Mouse (Mus musculus) T-cell, adult 66 days (primary cell): ENCODE results near the gene Hist1h2bj. TPM values are rescaled to one million over a fixed set of nuclear protein-coding genes. Genes with fewer than 3 reads are reported as not detected.

Experiments
- total RNA-seq, 2 experiments: library from RNA; stranded (reverse); gene quantifications; 3 replicates in 1 of 2; 4 replicates in 1 of 2; pipeline ENCODE4 v1.2.4; 2023

The Hist1h2bj gene
- 10 to 100 TPM; 39.1 to 88.2 TPM for total RNA-seq

DNA sequence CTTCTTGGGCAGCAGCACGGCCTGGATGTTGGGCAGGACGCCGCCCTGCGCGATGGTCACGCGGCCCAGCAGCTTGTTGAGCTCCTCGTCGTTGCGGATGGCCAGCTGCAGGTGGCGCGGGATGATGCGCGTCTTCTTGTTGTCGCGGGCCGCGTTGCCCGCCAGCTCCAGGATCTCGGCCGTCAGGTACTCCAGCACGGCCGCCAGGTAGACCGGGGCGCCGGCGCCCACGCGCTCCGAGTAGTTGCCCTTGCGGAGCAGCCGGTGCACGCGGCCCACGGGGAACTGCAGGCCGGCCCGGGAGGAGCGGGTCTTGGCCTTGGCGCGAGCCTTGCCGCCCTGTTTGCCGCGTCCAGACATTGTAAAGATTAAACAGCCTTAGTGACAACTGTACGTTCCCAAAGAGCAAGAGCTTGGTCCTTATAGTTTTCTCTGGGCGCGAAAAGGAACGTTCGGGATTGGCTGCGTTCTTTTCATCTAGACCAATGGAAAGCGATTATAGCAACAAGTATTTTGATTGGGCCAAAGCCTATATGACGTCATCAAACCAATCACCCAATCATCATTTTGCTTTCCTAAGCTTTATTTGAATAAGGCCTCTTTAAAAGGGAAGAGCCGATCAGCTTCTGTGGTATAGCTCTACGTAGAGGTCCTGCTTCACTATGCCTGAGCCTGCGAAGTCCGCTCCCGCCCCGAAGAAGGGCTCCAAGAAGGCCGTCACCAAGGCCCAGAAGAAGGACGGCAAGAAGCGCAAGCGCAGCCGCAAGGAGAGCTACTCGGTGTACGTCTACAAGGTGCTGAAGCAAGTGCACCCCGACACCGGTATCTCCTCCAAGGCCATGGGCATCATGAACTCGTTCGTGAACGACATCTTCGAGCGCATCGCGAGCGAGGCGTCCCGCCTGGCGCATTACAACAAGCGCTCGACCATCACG, at the start of gene Hist1h2bj, which contains the start of gene Hist1h2ag:
Gene Hist1h2bj (plus strand): TSS at position 647 of the 935 bp plus-strand sequence.
Gene Hist1h2ag (minus strand): TSS at position 377 of the 935 bp plus-strand sequence.

GRCm38 (mm10) chr13:22009642-22010041, 33.4 kb upstream of the Hist1h2bj start, which contains the start of gene Prss16:
Gene Prss16, minus strand, starts transcription at chr13:22009742.

DNA sequence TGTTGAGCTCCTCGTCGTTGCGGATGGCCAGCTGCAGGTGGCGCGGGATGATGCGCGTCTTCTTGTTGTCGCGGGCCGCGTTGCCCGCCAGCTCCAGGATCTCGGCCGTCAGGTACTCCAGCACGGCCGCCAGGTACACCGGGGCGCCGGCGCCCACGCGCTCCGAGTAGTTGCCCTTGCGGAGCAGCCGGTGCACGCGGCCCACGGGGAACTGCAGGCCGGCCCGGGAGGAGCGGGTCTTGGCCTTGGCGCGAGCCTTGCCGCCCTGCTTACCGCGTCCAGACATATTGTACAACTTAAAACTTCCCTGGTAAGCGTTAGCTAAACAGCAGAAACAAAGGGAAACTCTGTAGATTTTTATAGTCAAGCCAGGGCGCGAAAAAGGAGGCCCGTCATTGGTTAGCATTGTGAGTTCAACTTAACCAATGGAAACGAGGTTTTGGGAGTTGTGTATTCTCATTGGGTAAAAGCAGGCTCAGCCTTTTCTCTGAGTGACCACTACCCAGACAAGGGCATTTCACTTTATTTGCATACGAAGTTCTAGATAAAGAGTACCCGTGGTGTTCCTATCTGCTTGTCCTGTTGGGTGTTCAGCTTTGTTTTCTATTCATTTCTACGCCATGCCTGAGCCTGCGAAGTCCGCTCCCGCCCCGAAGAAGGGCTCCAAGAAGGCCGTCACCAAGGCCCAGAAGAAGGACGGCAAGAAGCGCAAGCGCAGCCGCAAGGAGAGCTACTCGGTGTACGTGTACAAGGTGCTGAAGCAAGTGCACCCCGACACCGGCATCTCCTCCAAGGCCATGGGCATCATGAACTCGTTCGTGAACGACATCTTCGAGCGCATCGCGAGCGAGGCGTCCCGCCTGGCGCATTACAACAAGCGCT, 7.5 kb upstream of the Hist1h2bj start, which contains the start of the genes Hist1h2ah and Hist1h2bk:
Gene Hist1h2ah (minus strand): TSS at position 302 of the 882 bp plus-strand sequence.
Gene Hist1h2bk (plus strand): TSS at position 604 of the 882 bp plus-strand sequence.

GRCm38 (mm10) chr13:22041142-22041536, 1.9 kb upstream of the Hist1h2bj start, which contains the start of gene Hist1h4i:
Gene Hist1h4i, minus strand, starts transcription at chr13:22041362.

GRCm38 (mm10) chr13:22084140-22084539, 41.1 kb downstream of the Hist1h2bj start, which contains the start of gene Vmn1r188:
Gene Vmn1r188, plus strand, starts transcription at chr13:22084440.

Other genes starting within 250 kb of the Hist1h2bj start
- gene Hist1h2bq, start 233.0 kb upstream of the Hist1h2bj start, total RNA-seq = 100 to 1,000 TPM in 1 of 2 experiments, 10 to 100 TPM in 1; 85.1 to 138 TPM
- 100 to 1,000 TPM; 104 to 232 TPM for gene Hist1h2ao, start 232.7 kb upstream of the Hist1h2bj start, total RNA-seq
- gene Hist1h4m, start 231.5 kb upstream of the Hist1h2bj start, total RNA-seq = 100 to 1,000 TPM; 266 to 341 TPM
- gene Hist1h4n, start 211.0 kb upstream of the Hist1h2bj start, total RNA-seq = 100 to 1,000 TPM in 1 of 2 experiments, 10 to 100 TPM in 1; 17.4 to 191 TPM
- gene Hist1h2ap, start 209.7 kb upstream of the Hist1h2bj start, total RNA-seq = 10 to 100 TPM; 52.5 to 94.4 TPM
- gene Hist1h2br, start 209.5 kb upstream of the Hist1h2bj start, total RNA-seq = 100 to 1,000 TPM in 1 of 2 experiments, 10 to 100 TPM in 1; 85.9 to 136 TPM
- gene Zfp184, start 98.1 kb upstream of the Hist1h2bj start, total RNA-seq = under 1 TPM; 0.36 to 0.67 TPM
- gene Pom121l2, start 62.0 kb upstream of the Hist1h2bj start, total RNA-seq = not detected
- gene Prss16, start 33.5 kb upstream of the Hist1h2bj start, total RNA-seq = under 1 TPM in 1 of 2 experiments, not detected in 1; 0.93 TPM
- 10 to 100 TPM in 1 of 2 experiments, 1 to 10 TPM in 1; 9.5 to 83.4 TPM for gene Hist1h2ah, start 7.6 kb upstream of the Hist1h2bj start, total RNA-seq
- 100 to 1,000 TPM in 1 of 2 experiments, 10 to 100 TPM in 1; 47.4 to 137 TPM for gene Hist1h2bk, start 7.3 kb upstream of the Hist1h2bj start, total RNA-seq
- gene Hist1h4i, start 1.9 kb upstream of the Hist1h2bj start, total RNA-seq = 100 to 1,000 TPM in 1 of 2 experiments, 10 to 100 TPM in 1; 55.8 to 104 TPM
- 100 to 1,000 TPM in 1 of 2 experiments, 10 to 100 TPM in 1; 44.9 to 107 TPM for gene Hist1h2ag, start 270 bp upstream of the Hist1h2bj start, total RNA-seq
- not detected for gene Vmn1r188, start 41.2 kb downstream of the Hist1h2bj start, total RNA-seq
- gene Vmn1r189, start 62.6 kb downstream of the Hist1h2bj start, total RNA-seq = not detected
- not detected for gene Vmn1r191, start 140.8 kb downstream of the Hist1h2bj start, total RNA-seq
- gene Vmn1r192, start 147.9 kb downstream of the Hist1h2bj start, total RNA-seq = not detected
- not detected for gene Vmn1r193, start 179.9 kb downstream of the Hist1h2bj start, total RNA-seq
- gene Vmn1r194, start 201.0 kb downstream of the Hist1h2bj start, total RNA-seq = not detected
- gene Vmn1r195, start 227.3 kb downstream of the Hist1h2bj start, total RNA-seq = not detected
- not detected for gene Vmn1r196, start 246.7 kb downstream of the Hist1h2bj start, total RNA-seq